Mouse (Mus musculus) B cell, adult (primary cell): ENCODE data around the gene Smarce1. TPM values are rescaled to one million over a fixed set of nuclear protein-coding genes. Genes with fewer than 3 reads are reported as not detected.

ENCODE experiments used
- total RNA-seq: library from RNA; stranded (reverse); gene quantifications from 4 replicates; pipeline ENCODE4 v1.2.4, GENCODE M21; 2023; ENCODE audit not compliant: inconsistent age

The Smarce1 gene
- 160 to 182 TPM (median 172 TPM) in 4 replicates for total RNA-seq

GRCm38 (mm10) chr11:99230261-99231048 is at the start of gene Smarce1:
Smarce1 (minus strand) TSS chr11:99231017.

GRCm38 (mm10) chr11:99243820-99244374 is 13.1 kb upstream of the Smarce1 start, which contains the start of gene Krt222:
Krt222 (minus strand) TSS chr11:99244085.

Other genes with a start within 250 kb of the Smarce1 start
- not detected in 4 replicates for gene Gjd3, start 248.0 kb downstream of the Smarce1 start, total RNA-seq
- gene Top2a, start 206.8 kb downstream of the Smarce1 start, total RNA-seq = 20.2 to 25.9 TPM (median 23.1 TPM) in 4 replicates
- 0.35 to 0.74 TPM (median 0.56 TPM) in 4 replicates for gene Igfbp4, start 189.8 kb downstream of the Smarce1 start, total RNA-seq
- gene Tns4, start 141.7 kb downstream of the Smarce1 start, total RNA-seq = not detected in 4 replicates
- gene Ccr7, start 75.9 kb downstream of the Smarce1 start, total RNA-seq = 840 to 873 TPM (median 857 TPM) in 4 replicates
- gene Krt222, start 13.1 kb upstream of the Smarce1 start, total RNA-seq = 1.1 to 2.6 TPM (median 1.8 TPM) in 4 replicates
- not detected in 4 replicates for gene Krt24, start 54.2 kb upstream of the Smarce1 start, total RNA-seq
- not detected in 4 replicates for gene Krt25, start 91.9 kb upstream of the Smarce1 start, total RNA-seq
- gene Krt26, start 106.9 kb upstream of the Smarce1 start, total RNA-seq = not detected in 4 replicates
- not detected in 4 replicates for gene Krt27, start 120.1 kb upstream of the Smarce1 start, total RNA-seq
- not detected in 4 replicates for gene Krt28, start 143.9 kb upstream of the Smarce1 start, total RNA-seq
- gene Krt10, start 158.3 kb upstream of the Smarce1 start, total RNA-seq = 1.7 to 4.1 TPM (median 2.1 TPM) in 4 replicates
- gene Krt12, start 191.2 kb upstream of the Smarce1 start, total RNA-seq = not detected in 4 replicates
- not detected in 4 replicates for gene Krt20, start 207.1 kb upstream of the Smarce1 start, total RNA-seq